Mouse (Mus musculus): ENCODE measurements at regions not wholly inside any gene's neighbourhood (a gene's known extent, or its start where the extent isn't known, plus 50 kb on each side); places are given as distances from the start of the nearest gene placed in this dataset.
A peak's percentile ranks its signal among the peaks of the same experiment; 100 is the strongest.

DNA sequence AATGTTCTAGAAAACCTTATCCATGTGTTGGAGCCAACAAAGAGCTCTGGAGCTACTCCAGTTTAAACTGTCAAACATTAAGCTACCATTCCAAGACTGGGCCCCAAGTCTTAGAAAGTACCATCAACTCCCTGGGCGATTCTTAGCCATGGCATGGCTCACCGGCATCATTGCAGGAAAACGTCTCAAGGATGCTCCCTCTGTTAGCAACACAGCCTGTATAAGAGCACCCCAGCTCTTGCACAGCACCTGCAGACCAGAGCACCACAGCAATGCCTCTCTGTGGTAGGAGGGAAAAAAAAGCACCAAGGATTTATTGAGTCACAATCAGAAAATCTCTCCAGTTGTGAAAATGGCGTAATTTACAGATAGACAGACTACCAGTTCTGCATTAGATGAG is 221.2 kb downstream of the Fam43a start:
- no peak overlapping the region for H3K9ac ChIP-seq
- peak overlapping the region; percentile 45; the same call in 1 of the 2 replicates for H3K4me2 ChIP-seq
- no peak overlapping the region for H3K4me3 ChIP-seq
- H3K27ac ChIP-seq = peak overlapping the region; percentile 65
- H3K27me3 ChIP-seq = no peaks in the 10 kb centered on the region
- WGBS = 68% methylated on average over 4 of the region's 4 CpGs
- no peak for ATAC-seq (ENCODE audit: borderline replicate concordance, extremely low read depth, low FRiP score, low TSS enrichment)
- no peaks in the 10 kb centered on the region for H3K9me3 ChIP-seq
- no peaks in the 10 kb centered on the region for H3K36me3 ChIP-seq
- peaks cover 33% of the 10 kb centered on the region for H3K4me1 ChIP-seq

DNA sequence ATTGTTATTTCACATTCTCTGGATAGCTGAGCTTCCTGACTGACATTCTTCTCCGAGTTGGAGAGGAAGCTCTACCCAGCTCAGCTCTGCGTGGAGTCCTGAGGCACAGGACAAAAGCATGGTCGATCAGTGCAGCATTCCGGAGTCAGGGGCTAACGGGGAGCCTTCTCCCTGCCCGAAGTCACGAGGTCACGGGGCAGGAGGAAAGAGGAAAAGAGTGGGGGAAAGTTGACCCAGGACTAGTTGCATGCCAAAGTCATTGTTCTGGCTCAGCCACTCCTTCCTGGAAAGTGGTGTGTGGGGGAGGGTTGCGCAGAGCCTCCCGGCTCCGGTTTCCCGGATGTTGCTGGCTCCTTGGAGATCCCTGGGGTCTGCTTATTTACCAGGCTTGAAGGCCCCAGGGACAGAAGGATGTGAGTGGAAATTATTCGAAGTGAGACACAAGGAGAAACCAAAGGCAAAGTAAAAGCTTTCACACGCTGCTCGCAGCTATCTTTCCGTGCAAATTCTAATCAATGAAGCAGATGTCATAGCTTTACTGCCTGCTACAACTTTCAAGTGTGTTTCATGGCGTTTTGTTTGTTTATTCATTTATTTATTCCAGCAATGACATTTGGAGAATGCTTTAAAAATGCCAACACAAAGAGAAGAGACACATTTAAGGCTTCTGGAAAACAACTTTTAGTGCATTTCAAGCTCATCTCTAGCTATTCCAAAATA is 221.8 kb downstream of the Fam43a start:
- Histone ChIP-seq H3K9me3 (no peaks in the 10 kb centered on the region), H3K27me3 (no peaks in the 10 kb centered on the region), H3K9ac (no peak overlapping the region), H3K27ac (peak overlapping the region; percentile 65), H3K36me3 (no peaks in the 10 kb centered on the region), H3K4me1 (peaks cover 35% of the 10 kb centered on the region), H3K4me2 (peak overlapping the region; percentile 45), H3K4me3 (peak overlapping the region; percentile 13; the same call in 1 of the 2 replicates)
- 6% methylated on average over 17 of the region's 17 CpGs for WGBS
- peak; percentile 84 for ATAC-seq (ENCODE audit: borderline replicate concordance, extremely low read depth, low FRiP score, low TSS enrichment)

DNA sequence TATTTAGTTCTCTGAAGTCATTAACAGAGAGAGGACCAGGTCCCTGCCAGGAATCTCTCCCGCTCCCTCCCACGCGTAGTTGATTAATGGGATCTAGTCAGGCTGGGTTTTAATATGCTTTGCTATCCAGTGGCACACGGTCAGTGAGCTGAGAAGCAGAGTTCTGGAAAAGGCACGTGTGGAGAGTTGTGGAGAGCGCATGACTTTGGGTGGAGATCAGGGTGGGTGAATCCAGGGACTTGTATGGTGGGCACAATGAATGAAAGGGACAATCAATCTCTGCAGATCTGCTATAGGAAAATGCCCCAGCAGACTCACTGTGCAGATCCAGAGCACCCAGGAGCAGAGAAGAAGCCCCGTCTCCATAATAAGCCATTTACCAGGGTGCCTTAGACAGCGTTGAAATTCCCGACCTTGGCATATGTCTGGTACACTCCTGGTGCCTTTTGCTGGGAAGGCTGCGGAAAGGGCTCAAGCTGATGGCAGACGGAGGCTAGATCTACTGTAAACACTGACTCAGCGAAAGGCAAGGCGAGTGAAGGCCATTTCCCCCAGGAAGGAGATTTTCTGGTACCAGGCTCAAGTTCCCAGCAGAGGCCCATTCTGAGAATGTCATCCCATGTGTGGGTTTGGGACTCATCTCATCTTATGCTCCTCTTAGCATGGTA is 222.5 kb downstream of the Fam43a start:
- 33% methylated on average over 13 of the region's 13 CpGs for WGBS
- peak; percentile 62; the same call in 1 of the 2 replicates for ATAC-seq (ENCODE audit: borderline replicate concordance, extremely low read depth, low FRiP score, low TSS enrichment)

GRCm38 (mm10) chr16:30826128-30826527 is 226.6 kb downstream of the Fam43a start:
- Histone ChIP-seq H3K9me3 (no peaks in the 10 kb centered on the region), H3K27ac (peak overlapping the region; percentile 39), H3K4me2 (no peak overlapping the region), H3K36me3 (no peaks in the 10 kb centered on the region), H3K27me3 (no peaks in the 10 kb centered on the region), H3K4me3 (no peak overlapping the region), H3K9ac (no peak overlapping the region), H3K4me1 (peaks cover 28% of the 10 kb centered on the region)
- WGBS = 29% methylated on average over 3 of the region's 3 CpGs
- no peak for ATAC-seq (ENCODE audit: borderline replicate concordance, extremely low read depth, low FRiP score, low TSS enrichment)

More for the DNA sequence above, 222.5 kb downstream of the Fam43a start:
- Histone ChIP-seq H3K27ac (peak overlapping the region; percentile 65), H3K27me3 (no peaks in the 10 kb centered on the region), H3K4me2 (peak overlapping the region; percentile 45; the same call in 1 of the 2 replicates), H3K9ac (no peak overlapping the region), H3K9me3 (no peaks in the 10 kb centered on the region), H3K36me3 (no peaks in the 10 kb centered on the region), H3K4me1 (peaks cover 37% of the 10 kb centered on the region), H3K4me3 (no peak overlapping the region)

DNA sequence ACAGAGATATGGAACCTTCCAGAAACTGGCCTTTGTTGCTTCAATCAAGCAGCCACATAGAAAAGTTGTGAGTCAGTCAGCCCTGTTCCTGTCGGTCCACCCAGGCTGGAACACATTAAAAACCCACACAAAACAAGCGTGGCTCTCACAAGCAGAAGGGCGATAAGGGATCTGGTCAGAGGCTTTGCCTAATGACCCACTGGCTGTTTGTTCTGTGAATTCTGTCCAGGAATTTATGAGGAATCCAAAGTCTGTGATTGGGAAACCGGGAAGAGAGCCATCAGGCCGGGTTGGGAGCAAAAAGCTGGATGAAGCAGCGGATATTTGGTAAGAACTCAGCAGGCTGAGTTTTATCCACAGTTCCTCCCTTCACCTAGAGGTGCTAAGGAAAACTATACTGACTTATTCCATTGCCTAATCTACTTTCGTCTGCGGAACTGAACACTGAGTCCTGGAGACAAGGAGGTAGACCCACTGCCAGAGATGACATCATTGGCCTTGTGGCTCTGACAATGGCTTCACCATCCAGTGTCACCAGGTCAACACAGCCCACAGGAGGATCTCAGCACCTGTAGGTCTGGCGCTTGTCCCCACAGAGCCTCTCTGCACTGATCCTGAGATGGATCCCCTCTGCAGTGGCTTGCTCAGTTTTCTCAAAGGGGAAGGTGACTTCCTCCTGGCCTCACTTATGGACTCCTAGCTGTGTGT is 228.5 kb downstream of the Fam43a start:
- ATAC-seq (ENCODE audit: borderline replicate concordance, extremely low read depth, low FRiP score, low TSS enrichment) = peak; percentile 58
- H3K9me3 ChIP-seq = no peaks in the 10 kb centered on the region
- H3K36me3 ChIP-seq = no peaks in the 10 kb centered on the region
- peaks cover 14% of the 10 kb centered on the region for H3K4me1 ChIP-seq
- no peak overlapping the region for H3K9ac ChIP-seq
- WGBS = 55% methylated on average over 9 of the region's 9 CpGs
- no peaks in the 10 kb centered on the region for H3K27me3 ChIP-seq
- no peak overlapping the region for H3K4me3 ChIP-seq
- H3K27ac ChIP-seq = peak overlapping the region; percentile 69
- H3K4me2 ChIP-seq = no peak overlapping the region

GRCm38 (mm10) chr16:30834561-30834960 is 235.0 kb downstream of the Fam43a start:
- Histone ChIP-seq H3K4me2 (no peak overlapping the region), H3K4me3 (no peak overlapping the region), H3K27ac (no peak overlapping the region), H3K27me3 (no peaks in the 10 kb centered on the region), H3K36me3 (no peaks in the 10 kb centered on the region), H3K4me1 (no peaks in the 10 kb centered on the region), H3K9ac (no peak overlapping the region), H3K9me3 (no peaks in the 10 kb centered on the region)
- no peak for ATAC-seq (ENCODE audit: borderline replicate concordance, extremely low read depth, low FRiP score, low TSS enrichment)
- 78% methylated on average over 3 of the region's 3 CpGs for WGBS

DNA sequence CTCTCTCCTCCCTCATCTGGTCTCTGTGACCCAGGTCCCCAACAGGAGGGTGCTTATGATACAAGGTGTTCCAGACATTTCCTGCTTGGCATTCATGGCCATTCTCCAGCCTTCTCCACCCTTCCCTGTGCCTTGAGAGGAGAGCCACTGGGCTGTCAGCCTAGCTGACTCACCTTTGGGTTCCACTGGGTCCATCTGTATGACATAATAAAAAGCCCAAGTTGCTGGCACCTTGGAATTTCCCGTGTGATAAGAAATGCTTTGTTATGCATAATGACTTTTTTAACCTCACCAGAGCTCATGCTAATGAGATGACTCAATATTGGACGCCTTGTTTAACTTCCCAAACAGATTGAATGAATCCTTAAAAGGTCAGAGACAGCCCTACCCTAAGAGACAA is 236.2 kb downstream of the Fam43a start:
- Histone ChIP-seq H3K9me3 (no peaks in the 10 kb centered on the region), H3K9ac (no peak overlapping the region), H3K4me3 (no peak overlapping the region), H3K27me3 (no peaks in the 10 kb centered on the region), H3K4me1 (no peaks in the 10 kb centered on the region), H3K4me2 (no peak overlapping the region), H3K27ac (no peak overlapping the region), H3K36me3 (no peaks in the 10 kb centered on the region)
- 47% methylated on average over 2 of the region's 2 CpGs for WGBS
- no peak for ATAC-seq (ENCODE audit: borderline replicate concordance, extremely low read depth, low FRiP score, low TSS enrichment)

DNA sequence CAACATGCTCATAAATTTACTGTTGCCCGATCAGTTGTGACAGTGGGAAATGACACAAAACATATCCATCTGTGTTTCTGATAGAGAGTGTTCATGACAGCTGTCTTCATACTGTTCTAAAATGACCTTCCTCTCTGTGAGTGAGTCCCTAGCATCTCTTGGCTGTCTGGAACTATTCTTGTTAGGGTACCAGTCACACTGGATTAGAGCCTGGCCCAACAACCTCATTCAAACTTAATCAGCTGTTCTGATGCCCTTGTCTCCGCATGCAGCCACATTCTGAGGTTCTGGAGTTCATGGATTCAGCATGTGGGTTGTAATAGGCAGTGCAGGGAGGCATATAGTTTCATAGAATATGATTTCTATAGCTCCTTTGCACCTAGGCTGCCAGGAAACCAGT is 238.4 kb downstream of the Xxylt1 start:
- Histone ChIP-seq H3K9me3 (no peaks in the 10 kb centered on the region), H3K27me3 (no peaks in the 10 kb centered on the region), H3K4me1 (no peaks in the 10 kb centered on the region), H3K4me3 (no peak overlapping the region), H3K36me3 (no peaks in the 10 kb centered on the region), H3K9ac (no peak overlapping the region), H3K27ac (no peak overlapping the region), H3K4me2 (no peak overlapping the region)
- ATAC-seq (ENCODE audit: borderline replicate concordance, extremely low read depth, low FRiP score, low TSS enrichment) = no peak
- 76% methylated on average over 2 of the region's 2 CpGs for WGBS

GRCm38 (mm10) chr16:30852595-30852994 is 228.6 kb downstream of the Xxylt1 start:
- H3K9ac ChIP-seq = no peak overlapping the region
- H3K9me3 ChIP-seq = no peaks in the 10 kb centered on the region
- H3K36me3 ChIP-seq = no peaks in the 10 kb centered on the region
- no peaks in the 10 kb centered on the region for H3K4me1 ChIP-seq
- H3K27ac ChIP-seq = no peak overlapping the region
- H3K4me2 ChIP-seq = no peak overlapping the region
- H3K27me3 ChIP-seq = no peaks in the 10 kb centered on the region
- 67% methylated on average over 1 of the region's 1 CpGs for WGBS
- no peak overlapping the region for H3K4me3 ChIP-seq
- ATAC-seq (ENCODE audit: borderline replicate concordance, extremely low read depth, low FRiP score, low TSS enrichment) = no peak

- H3K4me1 ChIP-seq = no peaks in the 10 kb centered on the region
- no peaks in the 10 kb centered on the region for H3K9me3 ChIP-seq
- H3K27ac ChIP-seq = no peak overlapping the region
- H3K36me3 ChIP-seq = no peaks in the 10 kb centered on the region
- H3K4me3 ChIP-seq = no peak overlapping the region
- H3K4me2 ChIP-seq = no peak overlapping the region
- no peaks in the 10 kb centered on the region for H3K27me3 ChIP-seq
- 69% methylated on average over 4 of the region's 4 CpGs for WGBS
- no peak overlapping the region for H3K9ac ChIP-seq
- ATAC-seq (ENCODE audit: borderline replicate concordance, extremely low read depth, low FRiP score, low TSS enrichment) = no peak
These were observed 226.5 kb downstream of the Xxylt1 start for GRCm38 (mm10) chr16:30854716-30855115.

DNA sequence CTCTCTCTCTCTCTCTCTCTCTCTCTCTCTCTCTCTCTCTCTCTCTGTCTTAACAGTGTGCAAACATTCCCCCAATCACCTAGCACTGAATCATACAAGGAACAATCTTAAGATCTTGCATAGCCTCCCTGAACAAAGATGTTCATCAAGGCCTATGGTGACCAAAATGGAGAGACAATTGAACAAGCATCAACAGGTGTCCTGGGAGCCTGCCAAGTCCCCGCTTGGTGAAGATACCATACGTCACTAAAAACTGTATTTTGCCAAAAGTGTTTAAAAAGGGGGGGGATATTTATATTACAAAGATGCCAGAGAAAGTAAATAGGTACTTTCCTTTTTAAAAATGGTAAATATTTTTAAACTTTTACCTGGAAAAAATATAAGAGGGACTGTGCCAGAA is 223.6 kb downstream of the Xxylt1 start:
- 46% methylated on average over 2 of the region's 2 CpGs for WGBS
- no peak overlapping the region for H3K4me3 ChIP-seq
- H3K27ac ChIP-seq = no peak overlapping the region
- no peaks in the 10 kb centered on the region for H3K9me3 ChIP-seq
- H3K9ac ChIP-seq = no peak overlapping the region
- no peaks in the 10 kb centered on the region for H3K4me1 ChIP-seq
- no peak for ATAC-seq (ENCODE audit: borderline replicate concordance, extremely low read depth, low FRiP score, low TSS enrichment)
- no peaks in the 10 kb centered on the region for H3K27me3 ChIP-seq
- no peaks in the 10 kb centered on the region for H3K36me3 ChIP-seq
- no peak overlapping the region for H3K4me2 ChIP-seq
